Mouse (Mus musculus) stomach, postnatal 0 days (tissue): ENCODE measurements around the gene Slc13a1.

Source experiments
- CTCF ChIP-seq: IDR thresholded peaks from 2 replicates; pipeline ENCODE4 v1.5.1; 2016; ENCODE audit warnings: antibody characterized with exemption, low read depth, mild to moderate bottlenecking, moderate library complexity
- EP300 ChIP-seq: optimal IDR thresholded peaks from 2 replicates; pipeline ENCODE3; 2016; ENCODE audit warnings: antibody characterized with exemption

DNA sequence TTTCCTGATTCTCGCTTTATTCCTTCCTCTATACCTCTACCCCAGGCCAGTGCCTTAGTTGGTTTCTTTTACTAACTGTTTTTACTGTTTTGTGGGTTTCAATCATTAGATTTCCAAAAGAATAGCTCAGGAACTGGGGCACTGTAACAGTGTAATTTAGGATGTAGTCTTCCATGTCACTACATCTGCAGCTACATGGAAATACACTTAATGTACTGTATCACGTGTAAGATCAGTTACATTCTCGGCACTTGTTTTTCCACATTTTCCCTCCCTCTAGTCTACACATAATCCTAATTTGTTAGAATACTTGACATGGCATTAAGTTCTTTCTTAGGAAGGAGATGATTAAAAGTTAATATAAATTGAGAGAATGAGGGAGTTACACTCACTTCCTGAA, 108.1 kb downstream of the Slc13a1 start:
- TF ChIP-seq CTCF (no peak), EP300 (no peak)
